In genomic region chr14:89988983-89989382, GRCm38 (mm10) we compare ENCODE assay signal across 22 mouse cellular contexts.
DNase-seq lines count a peak whose midpoint lies in the region; ATAC-seq and TF ChIP-seq lines count a peak whose summit lies in the region.
"Had no signal": no experiment of that assay in that cellular context is flagged by ENCODE, and none has a peak within 500 bp of the region (broad histone marks: within the 10 kb centered on the region; RNA-seq: fewer than 3 reads in every experiment).

No protein-coding gene starts in this region.

- no peaks in the 10 kb centered on the region for H3K4me1 ChIP-seq in hindbrain, embryonic 11.5 days (replicated peaks; ENCODE audit: control insufficient read depth, insufficient read depth, low read length)
- no peaks in the 10 kb centered on the region for H3K4me1 ChIP-seq in hindbrain, embryonic 14.5 days (replicated peaks; ENCODE audit: control insufficient read depth, insufficient read depth, low read length)
- H3K4me1 ChIP-seq in MEL (ENCODE audit: control insufficient read depth in 1 of 2, insufficient read depth in 2 of 2, low read length in 2 of 2): no peaks in the 10 kb centered on the region; a peak in 1 of 4 replicates
- H3K4me1 ChIP-seq in neural tube, embryonic 14.5 days (ENCODE audit: control insufficient read depth, insufficient read depth, low read length): no peaks in the 10 kb centered on the region
- H3K4me1 ChIP-seq: heart, embryonic 12.5 days; hindbrain, embryonic 15.5 days had no signal

- DNase-seq in hindbrain, embryonic 11.5 days (ENCODE audit: low spot score): peak; percentile 10
- DNase-seq in hindbrain, embryonic 14.5 days (ENCODE audit: low spot score): no peak
- no peak for DNase-seq in MEL (ENCODE audit: low read depth, low spot score)
- DNase-seq in brain, adult 2 months (ENCODE audit: low read depth, low spot score): peak; percentile 4
- DNase-seq in embryo, embryonic 10 days (ENCODE audit: low spot score): no peak
- no peak for DNase-seq in right cerebral cortex, adult 18-20 months
- DNase-seq: adrenal gland, adult 8-10 months; cerebellum, adult 8-10 months; cerebellum, postnatal 36 days; gastrocnemius, postnatal 14 days; heart, adult 18-20 months; heart, postnatal 10 days; kidney, postnatal 25 days; lung, postnatal 4 days; right cerebral cortex, postnatal 25 days; spleen, adult 18-20 months had no signal

- H3K36me3 ChIP-seq in hindbrain, embryonic 11.5 days (ENCODE audit: control insufficient read depth, insufficient read depth, low read length): no peaks in the 10 kb centered on the region
- no peaks in the 10 kb centered on the region for H3K36me3 ChIP-seq in hindbrain, embryonic 14.5 days (replicated peaks; ENCODE audit: control insufficient read depth, insufficient read depth)
- no peaks in the 10 kb centered on the region for H3K36me3 ChIP-seq in MEL (ENCODE audit: control insufficient read depth in 1 of 2, insufficient read depth in 2 of 2, low read length in 2 of 2)
- H3K36me3 ChIP-seq in neural tube, embryonic 14.5 days (ENCODE audit: control insufficient read depth, insufficient read depth, low read length): no peaks in the 10 kb centered on the region
- H3K36me3 ChIP-seq: heart, embryonic 12.5 days; hindbrain, embryonic 15.5 days had no signal

- TF ChIP-seq CTCF in MEL (IDR thresholded peaks at IDR 0.05 in 2 of 3, conservative IDR thresholded peaks at IDR 0.05 in 1 of 3; ENCODE audit: control insufficient read depth in 1 of 3, insufficient read depth in 1 of 3, low read depth in 2 of 3, low read length in 3 of 3, poor library complexity in 1 of 3, severe bottlenecking in 1 of 3): no peak

- 66% methylated on average over 6 of the region's 6 CpGs for WGBS in hindbrain, embryonic 11.5 days
- WGBS in hindbrain, embryonic 14.5 days: 43% methylated on average over 6 of the region's 6 CpGs
- 35% methylated on average over 6 of the region's 6 CpGs for WGBS in neural tube, embryonic 14.5 days

- no peaks in the 10 kb centered on the region for H3K79me2 ChIP-seq in MEL (ENCODE audit: control insufficient read depth, insufficient read depth, low read length, poor library complexity)

- no peak for TF ChIP-seq EP300 in MEL (IDR thresholded peaks at IDR 0.05; ENCODE audit: low read depth in 1 of 2, low read length in 2 of 2)

- TF ChIP-seq RAD21 in MEL (IDR thresholded peaks at IDR 0.05; ENCODE audit: low read depth, low read length): no peak

- no peak for TF ChIP-seq POLR2A in MEL (IDR thresholded peaks at IDR 0.05; ENCODE audit: control insufficient read depth in 1 of 2, insufficient read depth in 1 of 2, low read depth in 1 of 2, low read length in 2 of 2, poor library complexity in 1 of 2)

- H3K4me2 ChIP-seq in hindbrain, embryonic 11.5 days (replicated peaks; ENCODE audit: low read depth, low read length): no peak overlapping the region
- no peak overlapping the region for H3K4me2 ChIP-seq in hindbrain, embryonic 14.5 days (replicated peaks)
- H3K4me2 ChIP-seq in neural tube, embryonic 14.5 days (ENCODE audit: low read depth, low read length): no peak overlapping the region
- H3K4me2 ChIP-seq: heart, embryonic 12.5 days; hindbrain, embryonic 15.5 days had no signal

- no peak overlapping the region for H3K4me3 ChIP-seq in hindbrain, embryonic 11.5 days (ENCODE audit: low read depth, low read length)
- H3K4me3 ChIP-seq in hindbrain, embryonic 14.5 days (replicated peaks; ENCODE audit: low read length): no peak overlapping the region
- no peak overlapping the region for H3K4me3 ChIP-seq in MEL (ENCODE audit: control insufficient read depth in 1 of 2, insufficient read depth in 1 of 2, low read depth in 2 of 2, low read length in 2 of 2)
- no peak overlapping the region for H3K4me3 ChIP-seq in neural tube, embryonic 14.5 days (ENCODE audit: low read depth, low read length)
- H3K4me3 ChIP-seq: heart, embryonic 12.5 days; hindbrain, embryonic 15.5 days; layer of hippocampus, adult 2 months had no signal

- no peak overlapping the region for H3K9ac ChIP-seq in hindbrain, embryonic 11.5 days (ENCODE audit: low read depth, low read length)
- H3K9ac ChIP-seq in hindbrain, embryonic 14.5 days: no peak overlapping the region
- no peak overlapping the region for H3K9ac ChIP-seq in MEL (ENCODE audit: control insufficient read depth, low read depth, low read length, poor library complexity, severe bottlenecking)
- H3K9ac ChIP-seq in neural tube, embryonic 14.5 days (replicated peaks; ENCODE audit: low read depth, low read length): no peak overlapping the region
- H3K9ac ChIP-seq: heart, embryonic 12.5 days; hindbrain, embryonic 15.5 days had no signal

- H3K27ac ChIP-seq in hindbrain, embryonic 11.5 days (ENCODE audit: low read depth, low read length): no peak overlapping the region
- no peak overlapping the region for H3K27ac ChIP-seq in hindbrain, embryonic 14.5 days
- no peak overlapping the region for H3K27ac ChIP-seq in MEL (ENCODE audit: control insufficient read depth, low read depth, low read length)
- H3K27ac ChIP-seq in neural tube, embryonic 14.5 days (ENCODE audit: low read depth, low read length): no peak overlapping the region
- H3K27ac ChIP-seq: hindbrain, embryonic 15.5 days; layer of hippocampus, adult 2 months had no signal

- no peaks in the 10 kb centered on the region for H3K9me3 ChIP-seq in hindbrain, embryonic 11.5 days (ENCODE audit: control insufficient read depth, low read length)
- no peaks in the 10 kb centered on the region for H3K9me3 ChIP-seq in hindbrain, embryonic 14.5 days (ENCODE audit: control insufficient read depth, low read length)
- H3K9me3 ChIP-seq in MEL (replicated peaks; ENCODE audit: insufficient read depth, low read length): no peaks in the 10 kb centered on the region
- H3K9me3 ChIP-seq in neural tube, embryonic 14.5 days (ENCODE audit: control insufficient read depth, low read length): no peaks in the 10 kb centered on the region
- H3K9me3 ChIP-seq: heart, embryonic 12.5 days; hindbrain, embryonic 15.5 days had no signal

- no peaks in the 10 kb centered on the region for H3K27me3 ChIP-seq in hindbrain, embryonic 11.5 days (ENCODE audit: control insufficient read depth, insufficient read depth, low read length)
- H3K27me3 ChIP-seq in hindbrain, embryonic 14.5 days (ENCODE audit: control insufficient read depth, insufficient read depth, low read length): no peaks in the 10 kb centered on the region
- H3K27me3 ChIP-seq in MEL (ENCODE audit: control insufficient read depth in 1 of 2, insufficient read depth in 2 of 2, low read length in 2 of 2): no peaks in the 10 kb centered on the region
- H3K27me3 ChIP-seq in neural tube, embryonic 14.5 days (ENCODE audit: control insufficient read depth, insufficient read depth, low read length): no peaks in the 10 kb centered on the region
- H3K27me3 ChIP-seq: heart, embryonic 12.5 days; hindbrain, embryonic 15.5 days had no signal

- peak; percentile 57 for ATAC-seq in hindbrain, embryonic 11.5 days (ENCODE audit: low FRiP score)
- ATAC-seq in hindbrain, embryonic 14.5 days (ENCODE audit: low FRiP score): no peak
- ATAC-seq in neural tube, embryonic 14.5 days (ENCODE audit: low read depth): peak; percentile 60
- ATAC-seq: activated CD4-positive, CD25-positive, alpha-beta regulatory T cell, adult 4 months; intestine, embryonic 16.5 days had no signal

TF ChIP-seq in MEL, 35 proteins besides CTCF, POLR2A, EP300 and RAD21:
- TF ChIP-seq ZNF384 (IDR thresholded peaks at IDR 0.05; ENCODE audit: low read depth, low read length): no peak
- 0 out of 2 replicates have a peak, but pooled peaks have one; percentile 7 for TF ChIP-seq GATA1 (IDR thresholded peaks at IDR 0.05; ENCODE audit: low read depth, low read length)

Comparison
In these comparisons a context has a peak if more than half of its experiments do, and no peak if none do; other contexts are left out.
1. DNase-seq: peak in hindbrain, embryonic 11.5 days (single experiment) and brain, adult 2 months (single experiment); none in hindbrain, embryonic 14.5 days (single experiment), MEL (single experiment), embryo, embryonic 10 days (single experiment) and right cerebral cortex, adult 18-20 months (single experiment).